In the genomic region with DNA sequence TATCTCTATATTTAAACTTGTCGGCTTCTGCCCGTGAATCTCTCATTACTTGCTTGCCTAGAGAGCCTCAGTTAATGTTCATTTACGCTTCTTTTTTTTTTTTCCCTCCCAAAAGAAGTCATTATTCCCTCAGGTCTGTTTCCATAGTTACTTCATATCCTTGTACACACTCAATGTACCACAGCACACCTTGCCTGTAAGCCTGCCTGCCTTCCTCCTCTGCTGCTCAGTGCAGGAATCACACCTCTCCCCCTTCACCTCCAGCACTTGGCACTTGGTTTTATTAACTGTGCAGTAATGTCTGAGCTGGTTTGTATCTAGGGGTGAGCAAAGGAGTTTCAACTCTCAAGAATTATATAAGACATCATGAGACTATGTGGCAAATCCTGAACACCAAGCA, we compare ENCODE assay signal across 25 mouse cellular contexts.
DNase-seq lines count a peak whose midpoint lies in the region; ATAC-seq lines count a peak whose summit lies in the region.
"Had no signal": no experiment of that assay in that cellular context is flagged by ENCODE, and none has a peak within 500 bp of the region (broad histone marks: within the 10 kb centered on the region; RNA-seq: fewer than 3 reads in every experiment).

No protein-coding gene starts in this region.

- ATAC-seq in hindbrain, embryonic 13.5 days (ENCODE audit: low FRiP score) = 0 out of 2 replicates have a peak, but pooled peaks have one; percentile 62
- no peak for ATAC-seq in hindbrain, embryonic 11.5 days (ENCODE audit: low FRiP score)
- ATAC-seq in midbrain, embryonic 15.5 days (replicated peaks) = peak; percentile 69
- ATAC-seq in midbrain, embryonic 11.5 days (ENCODE audit: low FRiP score) = no peak
- ATAC-seq in neural tube, embryonic 14.5 days (ENCODE audit: low read depth) = peak; percentile 73; the same call in 1 of the 2 replicates
- ATAC-seq: CD4-positive, CD25-positive, alpha-beta regulatory T cell, adult 4 months; inflammation-experienced regulatory T-cells, adult 6 months; intestine, embryonic 16.5 days had no signal

- WGBS in hindbrain, embryonic 13.5 days = 67% methylated on average over 3 of the region's 3 CpGs
- WGBS in hindbrain, embryonic 11.5 days = 98% methylated on average over 3 of the region's 3 CpGs
- WGBS in midbrain, embryonic 15.5 days = 75% methylated on average over 3 of the region's 3 CpGs
- 94% methylated on average over 3 of the region's 3 CpGs for WGBS in midbrain, embryonic 11.5 days
- WGBS in neural tube, embryonic 14.5 days = 69% methylated on average over 3 of the region's 3 CpGs

- no peaks in the 10 kb centered on the region for H3K27me3 ChIP-seq in hindbrain, embryonic 13.5 days
- no peaks in the 10 kb centered on the region for H3K27me3 ChIP-seq in hindbrain, embryonic 11.5 days (ENCODE audit: control insufficient read depth, insufficient read depth, low read length)
- no peaks in the 10 kb centered on the region for H3K27me3 ChIP-seq in midbrain, embryonic 15.5 days (replicated peaks)
- H3K27me3 ChIP-seq in midbrain, embryonic 11.5 days (ENCODE audit: control insufficient read depth, insufficient read depth, low read length) = no peaks in the 10 kb centered on the region
- no peaks in the 10 kb centered on the region for H3K27me3 ChIP-seq in neural tube, embryonic 14.5 days (ENCODE audit: control insufficient read depth, insufficient read depth, low read length)
- H3K27me3 ChIP-seq: embryonic facial prominence, embryonic 12.5 days; embryonic facial prominence, embryonic 15.5 days; forebrain, embryonic 12.5 days; heart, embryonic 13.5 days; hindbrain, embryonic 15.5 days had no signal

- DNase-seq in hindbrain, embryonic 11.5 days (ENCODE audit: low spot score) = no peak
- no peak for DNase-seq in midbrain, embryonic 11.5 days (ENCODE audit: low spot score, missing footprints)
- DNase-seq in neural tube, embryonic 10.5 days (ENCODE audit: extremely low spot score, low spot score) = no peak
- DNase-seq: adrenal gland, adult 2 months; adrenal gland, postnatal 14 days; cerebellum, adult 11 months; cerebellum, adult 2 months; cerebellum, adult 9-11 months; cerebellum, postnatal 25 days; gastrocnemius, postnatal 25 days; heart, adult 2 months; heart, postnatal 14 days; heart, postnatal 4 days had no signal

- H3K27ac ChIP-seq in hindbrain, embryonic 13.5 days = no peak overlapping the region
- H3K27ac ChIP-seq in hindbrain, embryonic 11.5 days (ENCODE audit: low read depth, low read length) = no peak overlapping the region
- H3K27ac ChIP-seq in midbrain, embryonic 15.5 days = no peak overlapping the region
- H3K27ac ChIP-seq in midbrain, embryonic 11.5 days (ENCODE audit: low read depth, low read length) = no peak overlapping the region
- H3K27ac ChIP-seq in neural tube, embryonic 14.5 days (ENCODE audit: low read depth, low read length) = no peak overlapping the region
- H3K27ac ChIP-seq: embryonic facial prominence, embryonic 12.5 days; embryonic facial prominence, embryonic 15.5 days; forebrain, embryonic 12.5 days; heart, adult 2 months; heart, embryonic 10.5 days; heart, embryonic 13.5 days had no signal

- H3K4me3 ChIP-seq in hindbrain, embryonic 13.5 days = no peak overlapping the region
- H3K4me3 ChIP-seq in hindbrain, embryonic 11.5 days (ENCODE audit: low read depth, low read length) = no peak overlapping the region
- H3K4me3 ChIP-seq in midbrain, embryonic 15.5 days = no peak overlapping the region
- no peak overlapping the region for H3K4me3 ChIP-seq in midbrain, embryonic 11.5 days (ENCODE audit: low read depth, low read length)
- H3K4me3 ChIP-seq in neural tube, embryonic 14.5 days (ENCODE audit: low read depth, low read length) = no peak overlapping the region
- H3K4me3 ChIP-seq: embryonic facial prominence, embryonic 12.5 days; embryonic facial prominence, embryonic 15.5 days; forebrain, embryonic 12.5 days; heart, adult 2 months; heart, embryonic 10.5 days; heart, embryonic 13.5 days; hindbrain, embryonic 15.5 days had no signal

- peaks cover 26% of the 10 kb centered on the region for H3K4me1 ChIP-seq in hindbrain, embryonic 13.5 days (replicated peaks)
- no peaks in the 10 kb centered on the region for H3K4me1 ChIP-seq in hindbrain, embryonic 11.5 days (replicated peaks; ENCODE audit: control insufficient read depth, insufficient read depth, low read length)
- H3K4me1 ChIP-seq in midbrain, embryonic 15.5 days = peaks cover 35% of the 10 kb centered on the region
- peaks cover 23% of the 10 kb centered on the region for H3K4me1 ChIP-seq in midbrain, embryonic 11.5 days (ENCODE audit: control insufficient read depth, insufficient read depth, low read length)
- no peaks in the 10 kb centered on the region for H3K4me1 ChIP-seq in neural tube, embryonic 14.5 days (ENCODE audit: control insufficient read depth, insufficient read depth, low read length)
- H3K4me1 ChIP-seq: embryonic facial prominence, embryonic 12.5 days; embryonic facial prominence, embryonic 15.5 days had no signal

- H3K9ac ChIP-seq in hindbrain, embryonic 13.5 days = no peak overlapping the region
- no peak overlapping the region for H3K9ac ChIP-seq in hindbrain, embryonic 11.5 days (ENCODE audit: low read depth, low read length)
- no peak overlapping the region for H3K9ac ChIP-seq in midbrain, embryonic 15.5 days
- H3K9ac ChIP-seq in midbrain, embryonic 11.5 days (ENCODE audit: low read length) = no peak overlapping the region
- no peak overlapping the region for H3K9ac ChIP-seq in neural tube, embryonic 14.5 days (replicated peaks; ENCODE audit: low read depth, low read length)
- H3K9ac ChIP-seq: embryonic facial prominence, embryonic 12.5 days; embryonic facial prominence, embryonic 15.5 days; forebrain, embryonic 12.5 days; heart, embryonic 13.5 days; hindbrain, embryonic 15.5 days had no signal

- no peaks in the 10 kb centered on the region for H3K9me3 ChIP-seq in hindbrain, embryonic 13.5 days
- no peaks in the 10 kb centered on the region for H3K9me3 ChIP-seq in hindbrain, embryonic 11.5 days (ENCODE audit: control insufficient read depth, low read length)
- H3K9me3 ChIP-seq in midbrain, embryonic 15.5 days = no peaks in the 10 kb centered on the region
- no peaks in the 10 kb centered on the region for H3K9me3 ChIP-seq in midbrain, embryonic 11.5 days (ENCODE audit: control insufficient read depth, low read length)
- no peaks in the 10 kb centered on the region for H3K9me3 ChIP-seq in neural tube, embryonic 14.5 days (ENCODE audit: control insufficient read depth, low read length)
- H3K9me3 ChIP-seq: embryonic facial prominence, embryonic 12.5 days; embryonic facial prominence, embryonic 15.5 days; forebrain, embryonic 12.5 days; heart, embryonic 10.5 days; heart, embryonic 13.5 days; hindbrain, embryonic 15.5 days had no signal

- H3K36me3 ChIP-seq in hindbrain, embryonic 13.5 days = peaks cover 6% of the 10 kb centered on the region; the same call in 1 of the 2 replicates
- no peaks in the 10 kb centered on the region for H3K36me3 ChIP-seq in hindbrain, embryonic 11.5 days (ENCODE audit: control insufficient read depth, insufficient read depth, low read length)
- H3K36me3 ChIP-seq in midbrain, embryonic 15.5 days (replicated peaks) = no peaks in the 10 kb centered on the region
- H3K36me3 ChIP-seq in midbrain, embryonic 11.5 days (ENCODE audit: control insufficient read depth, insufficient read depth, low read length) = 0 out of 2 replicates have a peak, but pooled peaks cover 2% of the 10 kb centered on the region
- no peaks in the 10 kb centered on the region for H3K36me3 ChIP-seq in neural tube, embryonic 14.5 days (ENCODE audit: control insufficient read depth, insufficient read depth, low read length)
- H3K36me3 ChIP-seq: embryonic facial prominence, embryonic 12.5 days; forebrain, embryonic 12.5 days; hindbrain, embryonic 15.5 days had no signal

- H3K4me2 ChIP-seq in hindbrain, embryonic 13.5 days = no peak overlapping the region
- no peak overlapping the region for H3K4me2 ChIP-seq in hindbrain, embryonic 11.5 days (replicated peaks; ENCODE audit: low read depth, low read length)
- no peak overlapping the region for H3K4me2 ChIP-seq in midbrain, embryonic 15.5 days
- H3K4me2 ChIP-seq in midbrain, embryonic 11.5 days = no peak overlapping the region
- H3K4me2 ChIP-seq in neural tube, embryonic 14.5 days (ENCODE audit: low read depth, low read length) = no peak overlapping the region
- H3K4me2 ChIP-seq: embryonic facial prominence, embryonic 12.5 days; embryonic facial prominence, embryonic 15.5 days; forebrain, embryonic 12.5 days; heart, embryonic 13.5 days; hindbrain, embryonic 15.5 days had no signal

Comparison
In these comparisons a context has a peak if more than half of its experiments do, and no peak if none do; other contexts are left out.
1. ATAC-seq: peak in hindbrain, embryonic 13.5 days (single experiment), midbrain, embryonic 15.5 days (single experiment) and neural tube, embryonic 14.5 days (single experiment); none in hindbrain, embryonic 11.5 days (single experiment) and midbrain, embryonic 11.5 days (single experiment).